Comparison of ENCODE assay signal across 9 mouse cellular contexts in the genomic region with DNA sequence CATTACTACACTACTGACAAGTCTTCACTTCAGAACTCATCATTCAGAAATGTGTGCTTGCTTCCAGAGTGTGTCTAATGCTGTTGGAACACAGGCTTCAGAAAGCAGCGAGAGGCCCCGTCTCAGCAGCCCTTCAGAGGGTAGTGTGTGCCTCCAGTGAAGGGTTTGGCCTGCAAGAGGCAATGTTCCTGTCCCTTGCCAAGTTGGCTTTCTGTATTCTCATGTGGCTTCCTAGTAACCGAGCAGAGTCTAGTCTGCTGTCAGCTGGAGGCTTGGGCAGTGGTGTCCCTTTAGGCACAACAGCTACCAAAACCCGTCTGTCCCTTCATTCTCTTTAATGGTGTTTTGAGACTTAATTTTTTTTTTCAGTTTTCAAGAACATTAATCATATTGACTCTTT.
A peak's percentile ranks its signal among the peaks of the same experiment; 100 is the strongest.
DNase-seq lines count a peak whose midpoint lies in the region; ATAC-seq and TF ChIP-seq lines count a peak whose summit lies in the region.
"Had no signal": no experiment of that assay in that cellular context is flagged by ENCODE, and none has a peak within 500 bp of the region (broad histone marks: within the 10 kb centered on the region; RNA-seq: fewer than 3 reads in every experiment).

No protein-coding gene starts in this region.

- no peaks in the 10 kb centered on the region for H3K36me3 ChIP-seq in hindbrain, embryonic 15.5 days
- H3K36me3 ChIP-seq in hindbrain, embryonic 10.5 days, result no peaks in the 10 kb centered on the region
- no peaks in the 10 kb centered on the region for H3K36me3 ChIP-seq in midbrain, postnatal 0 days (ENCODE audit: insufficient read depth, low read length)
- no peaks in the 10 kb centered on the region for H3K36me3 ChIP-seq in midbrain, embryonic 15.5 days (replicated peaks)

- intact Hi-C loops in gastrocnemius, adult 2 months (cut with DNase I), result no loop called here
- intact Hi-C loops in left cerebral cortex, postnatal 36 days (cut with DNase I), result no loop called here

- 67% methylated on average over 4 of the region's 4 CpGs for WGBS in hindbrain, embryonic 15.5 days
- WGBS in hindbrain, embryonic 10.5 days, result 79% methylated on average over 4 of the region's 4 CpGs
- 75% methylated on average over 4 of the region's 4 CpGs for WGBS in midbrain, postnatal 0 days
- 75% methylated on average over 4 of the region's 4 CpGs for WGBS in midbrain, embryonic 15.5 days

- no peak overlapping the region for H3K27ac ChIP-seq in hindbrain, embryonic 15.5 days (replicated peaks)
- H3K27ac ChIP-seq in hindbrain, embryonic 10.5 days, result no peak overlapping the region
- no peak overlapping the region for H3K27ac ChIP-seq in midbrain, postnatal 0 days (ENCODE audit: low read depth, low read length)
- no peak overlapping the region for H3K27ac ChIP-seq in midbrain, embryonic 15.5 days
- peak overlapping the region; percentile 41 for H3K27ac ChIP-seq in gastrocnemius, adult 2 months

- TF ChIP-seq CTCF in midbrain, postnatal 0 days (IDR thresholded peaks at IDR 0.05), result no peak
- TF ChIP-seq CTCF in gastrocnemius, adult 2 months (IDR thresholded peaks at IDR 0.05), result no peak

- no peak overlapping the region for H3K4me3 ChIP-seq in hindbrain, embryonic 15.5 days
- no peak overlapping the region for H3K4me3 ChIP-seq in hindbrain, embryonic 10.5 days
- H3K4me3 ChIP-seq in midbrain, postnatal 0 days (ENCODE audit: low read depth, low read length), result no peak overlapping the region
- no peak overlapping the region for H3K4me3 ChIP-seq in midbrain, embryonic 15.5 days
- H3K4me3 ChIP-seq in gastrocnemius, adult 2 months, result no peak overlapping the region

- DNase-seq in hindbrain, embryonic 10.5 days (ENCODE audit: low spot score), result no peak
- DNase-seq in midbrain, postnatal 0 days (ENCODE audit: low spot score), result peak; percentile 81
- DNase-seq in gastrocnemius, adult 2 months, result peak; percentile 68
- DNase-seq in heart, postnatal 4 days, result peak; percentile 42
- no peak for DNase-seq in spleen, adult 12 weeks (ENCODE audit: low spot score)
- no peak for DNase-seq in left cerebral cortex, postnatal 36 days (ENCODE audit: low spot score in 2 of 2)

- peaks cover 12% of the 10 kb centered on the region for H3K4me1 ChIP-seq in hindbrain, embryonic 15.5 days (replicated peaks)
- no peaks in the 10 kb centered on the region for H3K4me1 ChIP-seq in hindbrain, embryonic 10.5 days (replicated peaks)
- H3K4me1 ChIP-seq in midbrain, postnatal 0 days (ENCODE audit: insufficient read depth, low read length), result no peaks in the 10 kb centered on the region
- no peaks in the 10 kb centered on the region for H3K4me1 ChIP-seq in midbrain, embryonic 15.5 days

- H3K9ac ChIP-seq in hindbrain, embryonic 15.5 days, result no peak overlapping the region
- no peak overlapping the region for H3K9ac ChIP-seq in midbrain, postnatal 0 days (replicated peaks; ENCODE audit: low read length, poor library complexity, severe bottlenecking)
- H3K9ac ChIP-seq in midbrain, embryonic 15.5 days, result no peak overlapping the region

- peak; percentile 73; the same call in 1 of the 2 replicates for ATAC-seq in hindbrain, embryonic 15.5 days (ENCODE audit: low FRiP score, low read depth)
- 0 out of 2 replicates have a peak, but pooled peaks have one; percentile 44 for ATAC-seq in midbrain, postnatal 0 days (ENCODE audit: low FRiP score)
- no peak for ATAC-seq in midbrain, embryonic 15.5 days (replicated peaks)
- ATAC-seq: activated CD4-positive, CD25-positive, alpha-beta regulatory T cell, adult 4 months had no signal

- no peaks in the 10 kb centered on the region for H3K27me3 ChIP-seq in hindbrain, embryonic 15.5 days
- H3K27me3 ChIP-seq in hindbrain, embryonic 10.5 days (ENCODE audit: insufficient read depth, poor library complexity, severe bottlenecking), result no peaks in the 10 kb centered on the region
- no peaks in the 10 kb centered on the region for H3K27me3 ChIP-seq in midbrain, postnatal 0 days (ENCODE audit: insufficient read depth, low read length)
- H3K27me3 ChIP-seq in midbrain, embryonic 15.5 days (replicated peaks), result no peaks in the 10 kb centered on the region

- H3K4me2 ChIP-seq in hindbrain, embryonic 15.5 days, result no peak overlapping the region
- no peak overlapping the region for H3K4me2 ChIP-seq in midbrain, postnatal 0 days (ENCODE audit: low read depth, low read length, poor library complexity, severe bottlenecking)
- no peak overlapping the region for H3K4me2 ChIP-seq in midbrain, embryonic 15.5 days

- H3K9me3 ChIP-seq in hindbrain, embryonic 15.5 days, result no peaks in the 10 kb centered on the region
- H3K9me3 ChIP-seq in hindbrain, embryonic 10.5 days, result no peaks in the 10 kb centered on the region
- no peaks in the 10 kb centered on the region for H3K9me3 ChIP-seq in midbrain, postnatal 0 days (ENCODE audit: low read length)
- no peaks in the 10 kb centered on the region for H3K9me3 ChIP-seq in midbrain, embryonic 15.5 days

Comparison
In these comparisons a context has a peak if more than half of its experiments do, and no peak if none do; other contexts are left out.
1. DNase-seq: peak in midbrain, postnatal 0 days (single experiment), gastrocnemius, adult 2 months (single experiment) and heart, postnatal 4 days (single experiment); none in hindbrain, embryonic 10.5 days (single experiment), spleen, adult 12 weeks (single experiment) and left cerebral cortex, postnatal 36 days (0 of 2).